Mouse (Mus musculus) common myeloid progenitor, adult 5-6 weeks (primary cell): ENCODE results near the gene Adamts6. TPM values are rescaled to one million over a fixed set of nuclear protein-coding genes. Genes with fewer than 3 reads are reported as not detected.

Experiments
- ATAC-seq: replicated peaks from 2 replicates; pipeline ENCODE4 v1.8.0; 2016; ENCODE audit warnings: low read depth, mild to moderate bottlenecking, moderate TSS enrichment, inconsistent platforms; ENCODE audit not compliant: poor library complexity, severe bottlenecking
- total RNA-seq: library from RNA; stranded (forward); fragments of 200-1000, 187-1606 nt; gene quantifications from 2 replicates; pipeline ENCODE4 v1.2.3, GENCODE M21; 2017

Adamts6 gene
- total RNA-seq = 3.0 and 3.6 TPM in 2 replicates

DNA sequence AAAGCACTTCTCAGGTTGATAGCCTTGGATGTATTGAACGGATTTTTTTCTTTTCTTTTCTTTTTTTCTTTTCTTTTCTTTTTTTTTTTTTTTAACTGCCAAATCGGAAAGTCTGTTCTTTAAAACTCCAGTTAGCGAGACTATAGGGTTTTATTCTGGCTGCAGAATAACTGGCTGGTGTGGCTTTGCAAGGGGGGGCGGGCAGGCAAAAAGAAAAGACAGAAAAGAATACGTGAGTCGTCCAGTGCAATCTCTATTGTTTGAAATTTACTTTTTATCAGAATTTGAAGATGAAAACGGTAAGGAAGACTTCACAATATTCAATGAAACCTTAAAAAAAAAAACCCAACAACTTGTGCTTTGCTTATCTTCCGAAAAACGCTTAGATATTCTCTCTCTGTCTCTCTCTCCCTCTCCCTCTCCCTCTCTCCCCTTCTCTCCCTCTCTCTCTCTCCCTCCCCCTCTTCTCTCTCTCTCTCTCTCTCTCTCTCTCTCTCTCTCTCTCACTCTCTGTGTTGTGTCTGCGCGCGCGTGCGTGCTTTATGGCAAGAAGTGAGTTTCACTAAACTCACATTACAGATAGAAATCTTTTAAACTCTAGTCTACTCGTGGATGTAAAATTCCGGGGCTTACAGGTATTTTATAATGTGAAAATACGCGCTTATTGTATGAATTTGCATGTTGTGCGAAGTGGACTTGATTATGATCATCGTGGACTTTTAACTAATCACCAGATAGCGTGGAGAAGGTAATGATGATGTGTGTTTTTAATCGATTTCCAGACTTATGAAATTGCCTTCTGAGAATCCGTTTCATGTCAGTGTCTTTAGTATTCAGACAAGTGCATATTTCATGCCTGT is at the start of gene Adamts6:
Gene Adamts6 (plus strand): TSS at position 470 of the 860 bp plus-strand sequence.
- ATAC-seq = no peak

DNA sequence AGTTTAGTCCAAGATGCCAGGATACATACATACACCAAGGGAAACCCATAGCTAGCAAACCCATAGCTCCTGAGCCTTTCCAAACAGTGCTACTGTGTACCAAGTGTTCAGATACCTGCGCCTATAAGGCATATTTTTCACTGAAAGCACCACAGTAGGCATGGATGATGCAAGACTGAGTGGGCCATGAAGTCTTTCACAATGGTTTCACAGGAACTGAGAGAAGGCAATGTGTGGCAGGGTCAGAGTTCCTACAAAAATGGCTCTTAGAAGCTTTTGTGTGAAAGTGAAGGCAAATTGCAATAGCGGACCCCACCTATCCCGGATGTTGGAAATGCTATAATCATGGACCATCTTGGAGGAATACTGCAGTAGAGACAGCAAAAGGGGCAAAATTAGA is 28.6 kb upstream of the Adamts6 start:
- ATAC-seq = peak; percentile 52; the same call in 1 of the 2 replicates

DNA sequence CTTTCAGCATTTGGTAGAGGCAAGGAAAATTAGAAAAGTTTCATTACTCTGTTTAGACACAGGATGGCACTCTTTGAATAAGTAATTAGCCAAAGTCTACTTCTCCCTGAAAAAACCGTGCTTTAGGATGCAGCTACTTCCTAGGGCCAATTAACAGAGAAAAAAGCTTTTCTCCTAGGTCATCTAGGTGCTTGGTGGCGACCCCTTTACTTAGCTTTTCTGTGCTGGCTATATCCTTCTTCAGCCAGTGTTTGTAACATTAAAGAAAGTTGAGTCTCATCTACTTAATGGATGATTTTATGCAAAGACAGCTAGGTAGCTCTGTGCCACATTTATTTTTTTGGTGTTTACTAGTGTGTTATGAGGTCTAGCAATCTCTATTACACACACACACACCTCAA is 2.6 kb upstream of the Adamts6 start:
- ATAC-seq = peak; percentile 33

DNA sequence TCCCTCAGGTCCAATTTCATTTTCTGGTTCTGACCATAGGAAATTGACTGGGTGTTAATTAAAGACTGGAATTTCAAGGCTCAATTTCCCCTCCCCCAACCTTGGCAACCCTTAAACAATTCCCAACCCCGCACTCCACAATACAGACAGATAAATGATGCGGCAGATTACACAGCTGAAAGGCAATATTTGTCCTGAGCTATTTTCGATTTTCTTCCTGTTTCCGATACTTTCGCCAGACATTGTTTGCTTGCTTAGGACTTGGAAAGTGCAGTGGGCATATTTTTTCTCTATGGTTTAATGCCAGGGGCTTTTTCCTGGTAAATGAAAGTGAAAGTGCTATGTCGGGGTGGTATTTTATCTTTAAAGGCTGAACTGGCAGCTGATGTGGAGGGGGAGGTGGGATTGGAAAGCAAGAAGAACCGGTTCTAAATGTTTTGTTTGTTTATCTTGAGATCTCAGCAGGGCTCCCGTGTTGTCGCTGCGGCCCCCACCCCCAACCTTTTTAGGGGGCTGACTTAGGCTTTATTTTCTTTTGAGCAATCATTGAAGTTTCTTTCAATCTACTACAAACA is 1.8 kb upstream of the Adamts6 start:
- no peak for ATAC-seq

DNA sequence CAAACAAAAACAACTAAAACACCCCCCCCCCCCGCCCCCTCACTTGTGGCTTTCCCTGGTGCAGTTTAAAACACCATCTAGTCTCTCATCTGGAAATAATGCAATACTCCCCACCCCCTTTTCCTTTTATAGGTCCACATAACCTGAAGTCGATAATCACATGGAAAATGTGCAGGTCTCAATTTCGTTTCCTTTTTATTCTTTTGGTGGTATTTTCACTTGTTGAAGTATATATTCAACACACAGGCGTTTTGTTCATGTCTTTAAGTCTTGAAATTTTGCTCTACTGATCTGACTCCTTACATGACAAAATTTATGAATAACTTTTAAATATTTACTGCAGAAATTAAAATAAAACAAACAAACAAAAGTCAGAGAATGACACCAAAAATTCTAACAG is 1.3 kb upstream of the Adamts6 start:
- no peak for ATAC-seq

DNA sequence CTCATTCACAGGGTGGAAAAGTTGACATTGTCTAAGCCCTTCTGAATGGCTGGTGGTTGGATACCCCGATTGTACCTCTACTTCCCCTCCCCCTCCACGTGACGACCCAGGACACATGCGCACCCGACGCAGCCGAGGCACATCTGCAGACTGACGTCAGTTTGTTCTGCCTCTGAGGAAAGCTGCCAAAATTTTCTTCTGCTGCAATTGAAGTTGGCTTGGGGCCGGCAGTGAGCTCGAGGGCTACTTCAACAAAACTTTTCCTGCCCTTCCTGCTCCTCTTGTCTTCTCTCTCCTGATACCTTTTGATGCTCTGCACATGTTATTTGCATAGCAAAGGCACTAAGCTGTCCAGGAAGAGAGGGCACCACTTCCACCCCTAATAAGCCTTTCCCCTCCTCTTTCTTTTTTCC is 732 bp upstream of the Adamts6 start:
- peak; percentile 87 for ATAC-seq

DNA sequence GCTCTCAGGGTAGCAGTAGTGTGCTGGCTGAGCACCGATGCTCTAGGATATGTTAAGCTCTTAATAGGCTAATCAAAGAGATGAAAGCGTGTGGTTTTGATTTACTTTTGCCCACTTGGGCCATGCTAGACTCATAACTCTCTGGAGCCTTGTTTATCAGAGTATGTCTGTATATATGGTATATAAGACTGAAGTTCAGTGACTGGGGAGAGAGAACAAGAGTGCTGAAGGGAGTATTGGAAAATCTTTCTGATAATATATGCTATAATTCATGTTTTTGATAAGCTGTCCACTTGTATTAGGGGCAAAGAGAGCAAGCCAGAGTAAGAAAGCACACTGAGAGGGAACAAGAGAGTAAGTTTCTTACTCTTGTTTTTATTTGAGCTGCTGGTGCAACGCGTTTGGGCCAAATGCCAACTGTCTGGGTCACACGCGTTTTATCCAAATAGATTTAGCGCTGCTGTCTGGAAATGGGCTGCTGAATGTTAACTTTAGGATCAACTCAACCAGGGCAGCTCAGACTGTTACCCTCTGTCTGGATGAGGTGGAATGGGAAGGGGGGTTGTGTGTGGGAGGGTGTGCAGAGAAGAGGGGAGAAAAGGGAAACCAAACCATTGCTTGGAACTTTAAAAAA is 708 bp downstream of the Adamts6 start:
- 0 out of 2 replicates have a peak, but pooled peaks have one; percentile 0 for ATAC-seq

DNA sequence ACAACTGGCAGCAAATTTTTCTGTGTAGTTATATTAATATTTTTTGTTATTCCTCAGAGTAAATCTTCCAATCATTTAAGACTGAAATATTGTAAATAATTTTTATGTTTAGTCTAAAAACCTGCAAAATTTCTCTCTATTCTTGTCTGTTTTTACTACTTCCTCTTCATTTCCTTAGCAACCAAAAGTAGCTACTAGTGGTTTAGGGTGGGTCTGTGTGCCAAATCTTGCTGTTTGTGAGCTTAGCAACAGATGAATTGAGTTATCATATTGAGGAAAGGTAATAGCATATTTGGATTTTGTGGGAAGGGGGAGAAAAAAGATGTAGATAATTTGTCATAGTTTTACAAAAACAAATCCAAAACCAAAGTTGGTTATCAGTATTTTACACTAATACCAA is 1.5 kb downstream of the Adamts6 start:
- ATAC-seq = no peak

DNA sequence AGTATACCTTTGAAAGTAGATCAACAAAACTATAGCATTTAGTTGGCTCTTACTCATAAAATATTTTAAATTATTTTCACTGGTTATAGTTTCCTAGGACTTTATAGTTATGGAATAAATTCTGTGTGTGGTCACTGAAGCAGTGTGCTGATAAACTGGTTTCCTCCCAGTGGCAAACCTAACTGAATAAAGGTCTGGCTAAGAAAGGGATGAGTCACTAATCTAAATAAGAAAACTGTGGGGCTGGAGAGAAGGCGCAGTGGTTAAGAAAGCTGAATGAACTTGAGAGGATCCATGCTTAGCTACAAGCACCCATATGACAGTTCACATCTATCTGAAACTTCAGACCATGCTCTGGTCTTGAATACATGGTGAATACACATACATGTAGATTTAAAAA is 7.8 kb downstream of the Adamts6 start:
- ATAC-seq = peak; percentile 72; the same call in 1 of the 2 replicates

DNA sequence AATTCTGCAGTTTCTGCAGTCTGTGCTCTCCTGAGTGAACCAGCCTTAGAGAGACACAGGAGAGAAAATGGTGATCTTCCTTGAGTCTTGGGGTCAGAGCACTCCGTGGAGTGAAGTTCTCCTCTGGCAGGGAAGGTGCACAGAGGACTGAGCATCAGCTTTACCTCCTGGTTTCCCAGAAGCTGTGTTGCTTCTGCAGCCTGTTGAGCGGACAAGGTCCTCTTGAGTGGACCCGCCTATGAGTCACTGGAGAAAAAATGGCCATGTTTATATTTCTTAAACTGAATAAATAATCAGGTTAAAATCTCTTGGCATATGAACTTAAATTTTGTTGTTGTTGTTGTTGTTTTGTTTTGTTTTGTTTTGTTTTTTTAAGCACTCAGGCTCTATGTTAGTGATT is 41.7 kb downstream of the Adamts6 start:
- no peak for ATAC-seq

DNA sequence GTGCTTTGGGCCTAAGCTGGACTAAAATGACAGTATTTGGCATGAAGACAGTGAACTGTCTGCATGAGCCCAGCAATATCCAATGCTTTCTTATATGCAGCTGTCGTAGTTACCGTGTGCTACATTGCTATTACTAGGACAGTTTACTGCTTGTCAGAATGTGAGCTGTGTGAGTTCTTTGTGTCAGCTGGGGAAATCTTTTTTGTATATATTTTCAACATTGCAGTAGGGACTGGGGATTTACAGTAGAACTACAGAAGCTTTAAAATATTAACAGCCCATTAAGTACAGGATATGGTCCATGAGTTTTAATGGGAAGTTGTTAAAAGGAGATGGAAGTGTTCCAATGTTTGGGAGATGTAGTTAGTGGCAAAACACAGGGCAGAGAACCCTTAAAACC is 42.1 kb downstream of the Adamts6 start:
- no peak for ATAC-seq

DNA sequence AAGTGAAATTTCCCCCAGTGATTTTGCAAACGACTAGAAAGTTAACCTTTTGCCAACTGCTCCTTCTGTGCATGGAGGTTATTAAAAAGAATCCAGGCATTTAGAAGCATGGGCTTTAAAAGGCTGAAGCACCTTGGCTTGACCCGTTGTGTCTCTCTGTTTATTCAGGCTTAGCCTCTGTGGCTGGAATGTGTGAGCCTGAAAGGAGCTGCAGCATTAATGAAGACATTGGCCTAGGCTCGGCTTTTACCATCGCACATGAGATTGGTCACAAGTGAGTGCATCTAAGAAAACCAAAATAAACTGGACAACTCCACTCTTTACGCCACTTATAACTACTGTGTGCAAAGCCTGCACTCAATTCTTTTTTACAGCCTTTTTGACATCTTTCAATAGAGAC is 65.0 kb downstream of the Adamts6 start:
- no peak for ATAC-seq

DNA sequence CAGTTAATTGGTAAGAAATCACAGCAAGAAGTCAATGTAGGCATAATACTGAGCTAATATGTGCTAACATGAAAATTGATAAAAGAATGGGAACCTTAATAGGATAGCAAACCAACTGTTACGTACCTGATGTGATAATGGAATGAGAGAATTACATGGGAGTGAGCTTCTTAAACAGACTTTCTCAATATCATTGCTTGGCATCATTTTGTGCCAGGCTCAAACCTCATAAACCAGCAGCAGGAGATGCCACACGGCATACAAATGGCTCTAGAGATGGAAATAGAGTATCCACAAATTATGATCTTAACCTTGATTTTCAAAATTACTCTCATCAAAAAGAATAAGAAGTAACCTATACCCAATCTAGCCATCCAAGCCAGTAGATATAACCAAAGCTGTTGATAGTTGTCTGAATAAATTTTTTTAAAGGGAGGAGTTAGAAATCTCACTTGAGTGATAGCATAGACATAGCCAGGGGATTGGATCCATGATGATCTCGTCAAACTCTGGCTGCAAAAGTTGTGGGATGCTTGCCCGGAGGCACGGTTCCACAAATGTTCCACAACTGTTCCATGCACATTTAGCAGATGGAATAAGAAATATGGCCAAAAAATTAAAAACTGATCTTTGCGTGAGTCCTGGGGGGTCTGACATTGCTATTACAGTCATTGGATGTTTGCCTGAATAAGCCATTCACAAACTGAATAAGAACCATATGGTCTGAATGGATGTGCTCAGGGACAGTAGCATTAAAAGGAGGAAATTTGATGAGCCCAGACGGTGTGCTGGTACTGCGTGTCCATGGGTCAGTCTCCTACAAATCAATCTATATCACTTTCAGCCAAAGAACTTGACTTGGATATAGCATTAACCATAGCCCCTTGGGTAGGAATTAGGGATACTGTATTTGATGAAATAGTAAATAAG is 106.1 kb downstream of the Adamts6 start:
- no peak for ATAC-seq

DNA sequence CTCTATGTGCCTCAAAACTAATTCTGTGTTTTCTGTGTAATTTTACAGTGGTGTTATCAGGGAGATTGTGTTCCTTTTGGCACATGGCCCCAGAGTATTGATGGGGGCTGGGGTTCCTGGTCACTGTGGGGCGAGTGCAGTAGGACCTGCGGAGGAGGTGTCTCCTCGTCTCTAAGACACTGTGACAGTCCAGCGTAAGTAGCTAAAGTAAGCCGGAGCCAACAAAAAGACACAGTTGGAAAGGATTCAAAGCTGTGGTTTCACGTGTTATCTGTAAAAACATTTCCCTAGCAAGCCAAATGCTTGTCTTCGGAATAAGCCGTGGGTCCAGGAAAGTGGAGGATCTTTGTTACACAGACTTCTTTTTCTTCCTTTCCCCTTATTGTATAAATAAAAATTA is 110.2 kb downstream of the Adamts6 start:
- no peak for ATAC-seq

DNA sequence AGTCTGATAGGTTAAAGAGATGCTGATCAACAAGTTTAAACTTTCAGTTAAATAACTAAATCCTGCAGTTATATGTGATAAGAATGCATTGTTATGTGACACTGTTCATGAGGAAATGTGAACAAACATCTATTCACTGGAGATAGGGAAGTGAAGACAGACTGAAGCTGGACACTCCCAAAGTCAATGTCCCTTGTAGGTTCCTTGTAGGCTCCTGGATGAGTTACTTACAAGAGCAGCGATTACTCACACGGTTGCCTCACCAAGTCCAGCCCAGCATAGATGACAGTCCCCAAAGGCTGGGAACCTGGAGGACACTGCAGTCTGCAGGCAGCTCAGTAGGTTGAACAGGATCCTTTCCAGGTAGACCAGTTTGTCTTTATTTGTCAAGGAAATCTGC is 145.1 kb downstream of the Adamts6 start:
- ATAC-seq = no peak

DNA sequence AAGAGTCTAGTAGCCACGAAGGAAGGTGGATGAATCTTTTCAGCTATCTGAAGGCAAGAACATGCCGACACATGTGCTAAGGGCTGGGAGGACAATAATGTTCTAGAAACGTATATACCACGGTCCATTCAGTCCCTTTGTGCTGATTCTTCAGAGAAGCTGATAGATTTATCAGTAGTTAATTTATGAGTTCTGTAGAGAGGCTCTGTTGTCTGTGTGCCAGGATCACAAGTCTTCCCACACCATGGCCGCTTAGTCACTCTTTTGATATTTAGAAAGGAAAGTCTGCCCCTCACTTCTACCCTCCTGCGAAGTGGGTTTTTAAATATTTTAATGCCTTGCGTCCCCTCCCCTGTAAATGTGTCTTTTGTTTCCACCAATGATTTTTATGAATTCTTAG is 154.9 kb downstream of the Adamts6 start:
- ATAC-seq = no peak

DNA sequence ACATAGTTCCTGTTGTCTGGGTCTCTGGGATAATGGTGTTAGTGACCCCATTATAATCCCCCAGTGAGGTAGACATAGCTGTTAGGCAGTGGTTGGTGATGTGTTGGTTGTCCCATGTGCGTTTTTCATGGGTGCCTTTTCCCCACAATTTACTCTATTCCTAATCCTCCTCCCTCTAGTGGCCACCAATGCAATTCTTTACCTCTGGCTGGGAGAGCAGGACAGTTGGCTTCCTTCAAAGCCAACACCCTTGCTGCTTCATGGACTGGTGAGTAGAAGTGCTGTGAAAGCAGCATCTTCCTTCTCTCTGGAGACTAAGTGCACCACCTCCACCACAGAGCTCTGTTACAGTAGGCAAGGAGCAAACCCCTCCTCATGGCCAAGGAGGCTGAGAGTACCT is 157.8 kb downstream of the Adamts6 start:
- peak; percentile 50; the same call in 1 of the 2 replicates for ATAC-seq

DNA sequence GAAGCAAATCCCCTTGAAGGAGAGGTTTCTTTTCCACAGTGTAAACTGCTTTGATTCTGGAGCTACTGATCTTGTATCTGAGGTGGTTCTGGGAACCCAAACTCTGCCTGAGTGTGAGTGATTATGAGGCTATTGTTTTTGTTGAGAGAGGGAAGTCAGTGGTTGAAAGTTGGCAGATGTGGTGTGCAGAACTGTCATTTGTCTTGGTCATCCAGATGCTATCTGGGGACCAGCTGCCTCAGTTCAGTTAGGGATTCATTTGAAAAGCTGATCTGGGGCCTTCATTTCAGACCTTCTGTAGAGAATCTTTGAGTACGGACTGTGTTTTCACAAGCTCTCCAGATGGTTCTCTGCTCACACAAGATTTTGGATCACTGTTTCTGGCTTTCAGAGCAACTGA is 159.3 kb downstream of the Adamts6 start:
- 0 out of 2 replicates have a peak, but pooled peaks have one; percentile 22 for ATAC-seq

DNA sequence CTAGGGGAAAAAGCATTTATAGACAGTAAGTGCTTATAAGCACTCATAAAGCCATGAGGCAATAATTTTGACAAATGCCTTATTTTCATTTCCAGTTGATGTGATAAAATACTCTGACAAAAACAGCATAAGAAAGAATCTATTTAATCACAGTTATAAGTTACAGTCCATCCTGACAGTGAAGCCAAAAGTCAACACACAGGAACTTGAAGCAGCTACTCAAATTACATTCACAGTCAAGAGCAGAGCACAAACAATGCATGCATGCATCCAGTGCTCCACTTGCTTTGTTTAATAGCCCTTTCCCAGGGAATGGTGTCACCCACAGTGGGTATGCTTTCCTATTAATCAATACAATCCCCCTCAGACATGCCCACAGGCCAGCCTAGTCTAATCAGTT is 159.8 kb downstream of the Adamts6 start:
- no peak for ATAC-seq

DNA sequence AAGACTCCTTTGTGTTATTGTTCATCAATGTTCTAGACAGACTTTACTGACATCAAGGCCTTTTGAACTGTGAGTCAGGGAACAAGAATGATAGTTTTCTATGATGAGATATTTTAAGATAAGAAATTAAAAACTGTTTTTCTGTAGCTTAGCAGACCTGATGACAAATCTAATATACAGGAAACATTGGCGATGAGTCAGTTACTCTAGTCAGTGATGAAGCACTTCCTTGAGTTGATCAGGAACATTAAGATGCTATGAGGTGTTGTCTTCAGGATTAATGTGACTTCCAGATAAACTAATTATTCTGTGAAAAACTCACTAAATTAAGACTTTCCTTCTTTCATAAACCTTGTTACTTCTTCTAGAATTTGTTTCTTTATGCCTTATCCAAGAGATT is 160.7 kb downstream of the Adamts6 start:
- no peak for ATAC-seq
